Mouse (Mus musculus): ENCODE results near the gene Cep97.

The Cep97 gene

GRCm38 (mm10) chr16:55947266-55947665 lies 12.6 kb upstream of the Cep97 start:
- DNase-seq (ENCODE audit: low spot score), result no peak

- DNase-seq (ENCODE audit: low spot score), result no peak
Observed at GRCm38 (mm10) chr16:55940781-55941180, 6.1 kb upstream of the Cep97 start.

GRCm38 (mm10) chr16:55939703-55940102 lies 5.0 kb upstream of the Cep97 start:
- DNase-seq (ENCODE audit: low spot score), result no peak

DNA sequence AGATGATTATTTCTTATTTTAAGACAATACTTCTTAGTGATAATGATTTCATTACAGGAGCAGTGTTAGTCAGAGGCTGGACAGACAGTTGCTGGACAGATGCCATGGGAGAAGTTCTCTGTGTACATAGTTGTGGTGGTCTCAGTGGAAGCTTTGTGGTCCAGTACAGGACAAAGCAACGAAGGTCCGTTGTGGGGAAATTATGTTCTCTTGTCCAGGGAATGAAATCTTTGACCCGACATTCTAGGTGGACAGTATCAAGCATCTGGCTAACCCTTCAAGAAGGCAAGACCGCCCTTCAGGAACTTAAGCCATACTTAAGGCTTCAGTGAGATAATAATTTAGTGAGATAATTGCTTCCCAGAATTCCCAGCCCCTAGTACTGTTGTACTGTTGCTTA lies 4.1 kb upstream of the Cep97 start:
- DNase-seq (ENCODE audit: low spot score), result no peak

DNA sequence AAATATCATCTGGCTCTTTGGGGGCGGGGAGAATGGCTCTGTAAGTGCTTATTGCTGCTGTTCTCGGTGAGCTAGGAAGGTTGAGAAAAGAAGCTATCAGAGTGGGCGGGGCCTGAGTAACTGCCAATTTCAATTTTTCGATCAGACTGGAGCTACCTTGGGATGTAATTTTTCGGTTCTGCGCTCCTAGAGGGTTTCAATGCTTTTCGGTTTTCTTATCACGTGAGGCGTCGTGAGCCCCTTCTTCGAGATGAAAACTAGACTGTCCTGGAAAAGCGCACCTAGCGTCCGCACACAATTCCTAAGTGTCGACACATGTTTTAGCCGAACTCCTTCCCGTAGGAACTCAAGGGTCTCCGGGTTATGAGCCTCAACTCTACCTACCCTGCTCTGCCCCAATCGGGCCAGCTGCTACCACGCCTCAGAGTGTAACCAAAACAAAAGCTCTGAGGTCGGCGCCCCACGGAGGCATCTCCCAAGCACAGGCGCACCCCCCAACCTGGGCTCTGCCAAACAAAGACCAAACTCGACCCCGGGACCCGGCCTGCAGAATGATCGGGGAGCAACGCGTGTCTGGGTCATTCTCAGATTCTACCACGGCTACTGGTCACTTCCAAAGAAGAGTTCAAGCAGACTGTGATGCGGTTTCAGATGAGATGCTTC lies 843 bp downstream of the Cep97 start:
- DNase-seq (ENCODE audit: low spot score), result peak; percentile 9

DNA sequence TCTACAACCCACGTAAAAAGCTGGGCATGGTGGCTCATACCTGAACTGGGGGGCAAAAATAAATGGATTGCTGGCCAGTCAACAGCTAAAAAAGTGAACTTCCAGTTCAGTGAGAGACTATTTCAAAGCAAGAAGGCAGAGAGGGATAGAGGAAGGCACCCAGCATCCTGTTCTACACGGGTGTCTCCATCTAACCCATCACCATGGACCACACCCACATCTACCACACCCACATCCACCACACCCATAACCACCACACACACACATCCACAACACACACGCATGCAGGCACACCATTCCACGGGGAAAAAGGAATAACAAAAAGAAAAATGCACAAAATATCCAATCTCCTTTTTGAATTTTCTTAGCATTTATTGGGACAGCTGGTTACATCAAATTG lies 10.6 kb downstream of the Cep97 start:
- DNase-seq (ENCODE audit: low spot score), result no peak

- DNase-seq (ENCODE audit: low spot score), result no peak
Observed at GRCm38 (mm10) chr16:55922079-55922478, 12.6 kb downstream of the Cep97 start.

- no peak for DNase-seq (ENCODE audit: low spot score)
Observed at GRCm38 (mm10) chr16:55914716-55915115, 19.9 kb downstream of the Cep97 start.

GRCm38 (mm10) chr16:55910208-55910793 lies 24.4 kb downstream of the Cep97 start:
- DNase-seq (ENCODE audit: low spot score), result no peak

- no peak for DNase-seq (ENCODE audit: low spot score)
Observed at GRCm38 (mm10) chr16:55906928-55907679, 27.6 kb downstream of the Cep97 start.

DNA sequence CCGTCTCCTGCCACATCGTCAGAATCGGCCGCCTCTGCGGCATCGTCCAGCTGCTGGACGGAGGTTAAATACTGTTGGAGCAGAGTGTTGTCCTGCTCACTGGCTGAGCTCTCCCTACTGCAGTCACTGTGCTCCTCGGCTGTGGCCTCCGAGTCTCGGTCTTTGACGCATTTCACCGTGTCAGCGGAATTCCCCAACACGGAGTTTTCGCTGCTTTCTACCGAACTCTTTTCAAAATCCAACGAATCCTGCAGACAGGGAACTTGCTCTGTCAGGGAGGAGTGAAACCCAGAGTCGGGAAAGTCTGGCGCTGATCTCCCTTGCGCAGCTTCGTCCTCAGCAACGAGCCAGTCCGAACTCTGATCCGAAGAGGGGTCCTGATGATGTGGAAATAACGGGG lies 29.3 kb downstream of the Cep97 start:
- DNase-seq (ENCODE audit: low spot score), result no peak

DNA sequence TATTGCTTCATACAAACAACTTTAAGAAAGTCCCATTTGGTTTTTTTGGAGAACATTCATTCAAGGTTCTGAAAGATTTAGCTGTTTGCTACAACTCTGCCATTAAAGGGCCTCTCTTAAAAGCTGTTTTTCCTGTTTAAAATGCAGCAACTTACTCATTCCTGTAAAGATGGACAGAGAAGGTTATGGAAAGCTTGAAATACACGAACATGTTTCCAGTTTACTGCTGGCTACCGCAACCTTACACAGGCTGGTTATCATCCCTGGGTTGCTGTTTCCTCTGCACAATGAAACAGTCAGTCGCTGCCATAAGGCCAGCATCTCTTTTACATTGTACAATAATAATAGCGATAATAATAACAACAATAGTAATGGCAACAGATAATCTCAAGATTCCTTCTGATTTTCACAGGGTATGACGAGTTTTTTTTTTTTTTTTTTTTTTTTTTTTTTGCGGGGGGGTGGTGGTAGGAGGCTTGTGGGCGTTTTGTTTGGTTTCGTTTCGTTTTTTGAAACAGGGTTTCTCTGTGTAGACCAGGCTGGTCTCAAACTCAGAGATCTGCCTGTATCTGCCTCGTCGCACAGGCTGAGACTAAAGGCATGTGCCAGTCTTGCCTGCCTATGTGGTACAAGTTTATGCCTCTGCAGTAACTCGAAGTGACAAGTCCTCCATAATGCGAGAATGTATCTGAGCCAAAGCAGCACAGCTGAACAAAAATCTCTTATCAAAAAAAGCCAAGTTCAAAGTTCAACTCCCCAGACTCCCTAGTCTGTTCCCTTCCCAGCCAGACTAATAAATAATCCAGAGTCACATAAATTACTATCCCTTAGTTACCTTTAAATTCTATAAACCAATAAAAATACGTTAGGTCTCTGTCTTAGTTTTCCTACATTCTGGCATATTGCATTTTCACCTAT lies 32.6 kb downstream of the Cep97 start:
- no peak for DNase-seq (ENCODE audit: low spot score)

GRCm38 (mm10) chr16:55898385-55899002 lies 36.2 kb downstream of the Cep97 start:
- no peak for DNase-seq (ENCODE audit: low spot score)

DNA sequence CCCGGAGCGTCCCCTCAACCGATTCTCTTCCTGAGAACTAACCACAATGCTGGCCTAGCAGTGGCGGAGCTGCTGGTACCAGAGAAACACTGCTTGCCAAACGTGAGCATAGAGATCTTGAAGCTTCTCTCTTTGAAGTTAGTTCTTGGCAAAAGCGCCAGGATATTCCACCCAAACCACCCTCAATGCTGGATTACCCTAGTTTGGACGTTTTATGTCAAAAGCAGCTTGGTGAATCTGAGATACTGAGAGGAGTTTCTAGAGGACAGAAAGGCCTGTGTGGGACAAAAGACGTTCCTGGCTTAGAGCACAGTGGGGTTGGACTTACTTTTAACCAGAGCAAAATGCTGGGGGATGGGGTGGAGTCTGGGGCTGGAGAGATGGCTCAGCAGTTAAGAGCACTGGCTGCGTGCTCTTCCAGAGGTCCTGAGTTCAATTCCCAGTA lies 39.0 kb downstream of the Cep97 start:
- no peak for DNase-seq (ENCODE audit: low spot score)

DNA sequence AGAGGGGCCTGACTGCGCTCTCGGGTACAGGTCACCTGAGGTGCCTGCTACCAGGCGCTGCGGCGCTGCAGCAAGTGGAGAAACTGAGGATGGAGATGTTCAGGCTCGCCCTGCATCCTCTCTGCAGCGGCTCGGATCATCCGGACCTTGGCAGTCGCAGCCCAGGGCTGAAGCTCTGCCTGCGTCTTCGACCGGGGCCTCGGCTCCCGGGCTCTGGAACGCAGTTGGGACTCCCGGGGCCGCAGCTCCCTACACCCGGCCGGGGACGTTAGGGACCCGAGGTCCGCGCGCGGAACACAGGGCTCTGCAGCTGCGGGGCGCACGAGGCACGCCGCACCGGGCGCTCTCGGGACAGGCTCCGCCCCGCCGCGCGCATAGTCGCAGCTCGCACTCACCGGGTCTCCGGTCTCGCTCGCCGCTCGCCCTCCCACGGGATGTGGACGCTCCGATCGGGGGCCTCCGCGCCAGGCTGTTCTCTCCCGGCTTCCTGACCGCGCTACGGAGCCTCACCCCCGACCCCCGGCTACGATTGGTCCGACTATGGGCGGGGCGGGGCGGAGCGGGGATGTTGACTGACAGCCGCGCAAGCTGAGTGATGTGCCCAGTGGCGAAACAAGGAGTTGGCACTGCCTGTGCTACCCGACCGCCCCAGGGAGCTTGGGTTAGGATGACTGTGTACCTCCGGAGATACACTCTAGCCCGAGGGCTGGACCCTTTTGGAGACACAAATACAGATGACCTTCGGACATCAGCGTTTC lies 39.6 kb downstream of the Cep97 start, which contains the start of gene Nxpe3:
TSS of gene Nxpe3 (minus strand) at position 393 of the 758 bp plus-strand sequence.
- peak; percentile 68 for DNase-seq (ENCODE audit: low spot score)

- no peak for DNase-seq (ENCODE audit: low spot score)
Observed at GRCm38 (mm10) chr16:55894536-55894892, 40.1 kb downstream of the Cep97 start.

DNA sequence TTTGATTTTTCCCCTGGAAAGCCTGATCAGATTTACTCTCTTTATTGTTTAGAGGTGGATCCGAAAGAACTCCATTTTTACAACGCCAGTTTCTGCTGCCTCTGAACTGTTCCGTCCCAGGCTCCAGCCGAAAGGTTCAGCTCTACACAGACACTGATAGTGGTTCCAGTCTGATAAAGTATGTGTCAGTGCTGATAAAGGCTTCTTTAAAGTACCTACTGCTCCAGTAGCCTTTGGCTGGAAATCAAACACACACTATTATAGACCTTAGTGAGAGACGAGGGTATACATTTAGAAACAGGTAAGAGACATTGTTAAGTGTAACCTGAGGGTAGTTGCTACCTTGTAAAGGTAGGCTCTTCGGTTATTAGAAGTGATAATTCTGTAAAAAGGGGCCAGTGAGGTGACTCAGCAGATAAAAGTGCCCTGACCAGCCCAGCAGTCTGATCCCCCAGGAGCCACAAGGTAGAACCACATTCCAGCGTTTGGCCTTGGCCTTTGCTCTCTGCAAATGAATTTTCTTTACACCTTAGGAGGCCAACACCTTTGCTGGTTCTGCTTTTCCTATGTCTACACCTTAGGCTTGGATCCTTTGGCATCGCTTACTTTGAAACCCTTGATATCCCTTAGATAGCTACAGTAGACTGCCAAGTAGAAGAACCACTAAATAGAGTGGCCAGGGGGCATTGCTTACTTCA lies 41.1 kb downstream of the Cep97 start:
- DNase-seq (ENCODE audit: low spot score), result no peak

DNA sequence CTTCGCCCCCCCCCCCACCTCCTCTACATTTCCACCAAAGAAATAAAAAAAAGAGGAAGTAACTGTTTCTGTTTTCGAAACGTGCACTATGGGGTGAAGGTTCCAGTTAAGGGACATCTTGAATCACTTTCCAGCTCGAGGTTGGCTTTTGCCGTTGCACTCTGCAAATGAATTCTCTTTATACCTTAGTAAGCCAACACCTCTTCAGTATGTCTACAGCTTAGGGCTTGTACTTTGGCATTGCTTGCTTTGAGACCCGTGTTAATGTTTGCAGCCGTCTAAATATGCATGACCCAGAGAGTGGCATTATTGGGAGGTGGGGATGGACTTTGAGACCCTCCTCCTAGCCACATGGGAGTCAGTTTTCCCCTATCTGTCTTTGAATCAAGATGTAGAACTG lies 42.2 kb downstream of the Cep97 start:
- DNase-seq (ENCODE audit: low spot score), result no peak

- no peak for DNase-seq (ENCODE audit: low spot score)
Observed at GRCm38 (mm10) chr16:55891346-55891745, 43.3 kb downstream of the Cep97 start.
